Mouse (Mus musculus) bone marrow macrophage, adult 2 months (primary cell): ENCODE measurements around the gene Adarb1.

Experiments used
- CTCF ChIP-seq: IDR thresholded peaks from 2 replicates; pipeline ENCODE4 v1.5.1; 2012; ENCODE audit warnings: low read depth, mild to moderate bottlenecking, low read length, moderate library complexity
- POLR2A ChIP-seq: IDR thresholded peaks from 2 replicates; pipeline ENCODE4 v1.6.1; 2012; ENCODE audit warnings: mild to moderate bottlenecking, low read depth, low read length, borderline replicate concordance

GRCm38 (mm10) chr10:77451822-77452221, 33.8 kb upstream of the Adarb1 start:
- no peak for TF ChIP-seq POLR2A
- no peak for TF ChIP-seq CTCF
